Mouse (Mus musculus) kidney, embryonic 16.5 days (tissue): ENCODE data around the gene Etl4. TPM values are rescaled to one million over a fixed set of nuclear protein-coding genes. Genes with fewer than 3 reads are reported as not detected.

Source experiments
- ATAC-seq: fragments of 200-750 bp; cut with Nextera tagmentation; 2 replicates; pipeline ENCODE4 v1.8.0; 2017; ENCODE audit warnings: moderate TSS enrichment; ENCODE audit not compliant: low FRiP score, low TSS enrichment
- H3K27ac ChIP-seq: fragments of 300-500 bp; sonication (generic); 2 replicates; pipeline ENCODE4 v1.5.1; 2014; ENCODE audit warnings: low read length
- H3K27me3 ChIP-seq: fragments of 300-500 bp; sonication (generic); 2 replicates; pipeline ENCODE4 v1.6.1; 2014; ENCODE audit warnings: low read length, control low read depth, mixed read lengths; ENCODE audit not compliant: insufficient read depth
- H3K36me3 ChIP-seq: fragments of 300-500 bp; sonication (generic); 2 replicates; pipeline ENCODE4 v1.6.1; 2014; ENCODE audit warnings: low read length, control low read depth, mixed read lengths; ENCODE audit not compliant: insufficient read depth
- H3K4me1 ChIP-seq: fragments of 300-500 bp; sonication (generic); 2 replicates; pipeline ENCODE4 v1.6.1; 2014; ENCODE audit warnings: low read length, control low read depth, mixed read lengths; ENCODE audit not compliant: insufficient read depth
- H3K4me2 ChIP-seq: fragments of 300-500 bp; sonication (generic); replicated peaks from 2 replicates; pipeline ENCODE4 v1.6.1; 2014; ENCODE audit warnings: low read depth, low read length
- H3K4me3 ChIP-seq: fragments of 300-500 bp; sonication (generic); 2 replicates; pipeline ENCODE4 v1.5.1; 2014; ENCODE audit warnings: mild to moderate bottlenecking, low read length
- H3K9ac ChIP-seq: fragments of 300-500 bp; sonication (generic); replicated peaks from 2 replicates; pipeline ENCODE4 v1.6.1; 2014; ENCODE audit warnings: low read length
- H3K9me3 ChIP-seq: fragments of 300-500 bp; sonication (generic); 2 replicates; pipeline ENCODE4 v1.6.1; 2016; ENCODE audit warnings: low read length, control low read depth
- WGBS: fragments of 180-500 bp; shearing (Covaris S2); extraction: QIAGEN DNeasy Blood & Tissue Kit; methylation state at CpG from one replicate; pipeline ENCODE4 v1.1.7; 2014; 5-methylcytosine and 5-hydroxymethylcytosine counted together
- polyA plus RNA-seq: library from polyadenylated mRNA; unstranded; fragments of >200 nt; fragmentation: Nextera tagmentation; extraction: Ambion mirVana; gene quantifications from 2 replicates; pipeline ENCODE4 v1.2.1, GENCODE M21; 2015

Gene Etl4
- polyA plus RNA-seq, 1 experiment from 2014 or later = 56.8 TPM

DNA sequence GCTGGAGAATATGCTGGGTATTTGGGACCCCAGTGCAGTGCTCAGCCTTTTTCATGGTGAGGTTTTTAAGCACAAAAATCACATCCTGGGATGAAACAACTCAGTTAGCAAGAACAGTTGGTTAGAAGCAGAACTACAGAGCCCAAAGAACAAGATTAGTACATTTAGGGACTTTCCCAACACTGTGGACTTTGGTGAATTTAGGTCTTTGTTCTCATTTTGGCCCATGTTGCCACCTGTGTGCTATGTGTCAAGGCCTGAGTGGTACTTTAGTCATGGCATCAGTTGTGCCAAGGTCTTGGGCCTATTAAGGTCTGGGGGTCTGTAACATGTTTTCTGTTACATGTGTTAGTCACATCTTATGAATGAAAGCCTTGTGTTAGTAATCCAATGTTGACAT lies 679.1 kb downstream of the Etl4 start:
- Histone ChIP-seq H3K4me1 (no peaks in the 10 kb centered on the region), H3K9me3 (0 out of 2 replicates have a peak, but pooled peaks cover 6% of the 10 kb centered on the region), H3K27ac (no peak overlapping the region), H3K36me3 (peaks cover 11% of the 10 kb centered on the region; the same call in 1 of the 2 replicates), H3K4me3 (no peak overlapping the region), H3K27me3 (no peaks in the 10 kb centered on the region), H3K9ac (no peak overlapping the region), H3K4me2 (no peak overlapping the region)
- ATAC-seq = no peak

GRCm38 (mm10) chr2:20594129-20594528 lies 684.5 kb downstream of the Etl4 start:
- 65% methylated on average over 2 of the region's 2 CpGs for WGBS
- H3K4me2 ChIP-seq = no peak overlapping the region
- ATAC-seq = no peak

DNA sequence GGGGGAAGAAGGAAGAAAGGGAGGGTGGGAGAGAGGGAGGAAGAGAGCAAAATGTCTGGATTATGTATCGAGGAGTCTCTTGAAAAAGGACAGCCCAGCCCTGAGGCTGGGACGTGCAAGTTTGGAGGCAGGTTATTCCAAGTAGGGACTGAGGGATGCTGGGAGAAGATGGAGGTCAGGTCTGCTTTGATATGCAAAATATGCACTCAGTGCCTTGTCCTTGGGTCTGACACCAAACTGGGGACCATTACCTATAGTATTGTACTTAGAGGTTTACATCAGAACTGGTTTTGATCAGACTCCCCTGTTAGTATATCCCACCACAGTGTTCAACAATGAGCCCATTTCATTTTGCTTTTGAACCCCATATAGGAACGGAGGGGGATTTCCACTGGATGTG lies 685.4 kb downstream of the Etl4 start:
- H3K9ac ChIP-seq = no peak overlapping the region
- H3K36me3 ChIP-seq = no peaks in the 10 kb centered on the region

More at GRCm38 (mm10) chr2:20594129-20594528, 684.5 kb downstream of the Etl4 start:
- Histone ChIP-seq H3K4me1 (0 out of 2 replicates have a peak, but pooled peaks cover 6% of the 10 kb centered on the region), H3K27me3 (no peaks in the 10 kb centered on the region), H3K27ac (no peak overlapping the region), H3K4me3 (no peak overlapping the region), H3K36me3 (no peaks in the 10 kb centered on the region), H3K9ac (no peak overlapping the region), H3K9me3 (0 out of 2 replicates have a peak, but pooled peaks cover 2% of the 10 kb centered on the region)

GRCm38 (mm10) chr2:20596558-20596957 lies 687.0 kb downstream of the Etl4 start:
- no peak for ATAC-seq

More for the DNA sequence above, 685.4 kb downstream of the Etl4 start:
- 83% methylated on average over 3 of the region's 3 CpGs for WGBS
- H3K4me3 ChIP-seq = no peak overlapping the region
- 0 out of 2 replicates have a peak, but pooled peaks cover 6% of the 10 kb centered on the region for H3K4me1 ChIP-seq
- H3K4me2 ChIP-seq = no peak overlapping the region
- no peak overlapping the region for H3K27ac ChIP-seq
- no peaks in the 10 kb centered on the region for H3K27me3 ChIP-seq
- no peak for ATAC-seq
- H3K9me3 ChIP-seq = 0 out of 2 replicates have a peak, but pooled peaks cover 2% of the 10 kb centered on the region

DNA sequence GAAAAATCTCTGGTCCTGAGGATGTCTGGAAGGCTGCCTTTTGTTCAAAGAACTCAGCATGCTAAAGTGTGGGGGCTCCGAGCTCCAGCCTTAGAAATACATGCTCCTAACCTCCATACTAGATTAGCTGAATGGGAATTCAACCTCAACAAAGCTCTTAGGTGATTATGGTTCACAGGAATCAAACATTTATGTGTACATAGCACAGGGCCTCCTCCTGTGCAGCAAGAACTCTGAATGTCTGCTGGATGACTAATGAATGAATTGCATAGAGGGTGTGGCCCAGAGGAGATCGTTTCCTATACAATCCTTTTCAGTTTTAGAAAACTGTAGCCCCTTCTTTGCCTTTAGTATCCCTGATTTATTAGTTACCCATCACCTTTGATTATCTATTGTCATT lies 687.6 kb downstream of the Etl4 start:
- H3K9ac ChIP-seq = no peak overlapping the region
- H3K27ac ChIP-seq = no peak overlapping the region
- H3K4me1 ChIP-seq = 0 out of 2 replicates have a peak, but pooled peaks cover 6% of the 10 kb centered on the region
- WGBS = 65% methylated on average over 2 of the region's 2 CpGs
- H3K4me2 ChIP-seq = no peak overlapping the region
- H3K36me3 ChIP-seq = no peaks in the 10 kb centered on the region
- no peaks in the 10 kb centered on the region for H3K9me3 ChIP-seq
- no peak for ATAC-seq
- H3K4me3 ChIP-seq = no peak overlapping the region
- no peaks in the 10 kb centered on the region for H3K27me3 ChIP-seq

More at GRCm38 (mm10) chr2:20596558-20596957, 687.0 kb downstream of the Etl4 start:
- Histone ChIP-seq H3K36me3 (no peaks in the 10 kb centered on the region), H3K9ac (no peak overlapping the region), H3K9me3 (0 out of 2 replicates have a peak, but pooled peaks cover 2% of the 10 kb centered on the region), H3K4me1 (0 out of 2 replicates have a peak, but pooled peaks cover 6% of the 10 kb centered on the region), H3K27ac (no peak overlapping the region), H3K4me2 (no peak overlapping the region), H3K27me3 (no peaks in the 10 kb centered on the region), H3K4me3 (no peak overlapping the region)
- WGBS = 93% methylated on average over 3 of the region's 3 CpGs

DNA sequence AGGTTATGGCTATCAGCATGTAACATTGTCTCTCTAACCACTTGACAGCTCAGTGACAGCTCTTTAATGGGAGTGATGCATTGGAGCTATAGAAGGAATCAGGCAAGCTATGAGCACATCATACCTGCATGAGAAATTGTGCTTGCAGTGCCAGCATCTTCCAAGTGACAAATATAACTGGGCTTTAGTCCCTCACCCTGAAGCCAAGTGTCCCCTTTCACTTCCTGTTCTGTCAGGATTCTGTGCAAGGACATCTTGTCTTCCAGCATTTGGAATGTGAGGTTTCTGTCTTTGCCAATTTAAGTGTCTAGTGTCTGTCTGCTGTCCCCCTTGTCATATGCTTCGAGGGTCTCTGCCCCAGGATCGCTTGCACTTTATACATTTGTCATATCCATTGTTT lies 693.1 kb downstream of the Etl4 start:
- Histone ChIP-seq H3K9ac (no peak overlapping the region), H3K4me2 (no peak overlapping the region), H3K4me1 (no peaks in the 10 kb centered on the region), H3K36me3 (no peaks in the 10 kb centered on the region), H3K4me3 (no peak overlapping the region), H3K27ac (no peak overlapping the region), H3K27me3 (no peaks in the 10 kb centered on the region), H3K9me3 (no peaks in the 10 kb centered on the region)
- no peak for ATAC-seq
- WGBS = 84% methylated on average over 2 of the region's 2 CpGs

GRCm38 (mm10) chr2:20603536-20603935 lies 694.0 kb downstream of the Etl4 start:
- 71% methylated on average over 6 of the region's 6 CpGs for WGBS
- no peak overlapping the region for H3K27ac ChIP-seq
- no peaks in the 10 kb centered on the region for H3K4me1 ChIP-seq
- no peaks in the 10 kb centered on the region for H3K9me3 ChIP-seq
- no peak for ATAC-seq
- no peak overlapping the region for H3K4me2 ChIP-seq
- no peak overlapping the region for H3K9ac ChIP-seq
- H3K36me3 ChIP-seq = no peaks in the 10 kb centered on the region
- H3K4me3 ChIP-seq = no peak overlapping the region
- no peaks in the 10 kb centered on the region for H3K27me3 ChIP-seq

DNA sequence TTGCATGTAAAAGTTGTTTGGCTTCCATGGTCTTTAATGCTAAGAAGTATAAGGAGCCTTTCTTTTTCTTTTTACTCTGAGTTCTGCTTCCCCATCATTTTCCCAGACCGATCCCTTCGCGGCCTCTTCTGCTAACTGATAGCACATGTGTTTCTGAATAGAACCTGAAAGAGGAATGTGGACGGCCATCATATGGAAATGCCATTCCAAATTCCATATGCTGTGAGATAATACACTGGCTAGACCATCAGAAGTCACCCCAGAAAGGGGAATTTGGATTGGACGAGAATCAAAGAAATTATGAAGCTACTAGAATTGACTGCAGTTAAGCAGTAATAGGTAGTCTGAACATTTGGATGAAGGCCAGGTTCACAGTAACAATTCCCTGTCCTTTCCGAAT lies 694.4 kb downstream of the Etl4 start:
- no peak overlapping the region for H3K9ac ChIP-seq
- H3K27me3 ChIP-seq = no peaks in the 10 kb centered on the region
- H3K4me2 ChIP-seq = no peak overlapping the region
- H3K27ac ChIP-seq = no peak overlapping the region
- ATAC-seq = no peak
- no peak overlapping the region for H3K4me3 ChIP-seq
- no peaks in the 10 kb centered on the region for H3K4me1 ChIP-seq
- no peaks in the 10 kb centered on the region for H3K36me3 ChIP-seq
- 83% methylated on average over 6 of the region's 6 CpGs for WGBS
- H3K9me3 ChIP-seq = no peaks in the 10 kb centered on the region

GRCm38 (mm10) chr2:20609203-20609602 lies 699.6 kb downstream of the Etl4 start:
- Histone ChIP-seq H3K36me3 (peaks cover 3% of the 10 kb centered on the region; the same call in 1 of the 2 replicates), H3K27me3 (no peaks in the 10 kb centered on the region), H3K9me3 (no peaks in the 10 kb centered on the region), H3K9ac (no peak overlapping the region), H3K4me1 (no peaks in the 10 kb centered on the region), H3K27ac (no peak overlapping the region), H3K4me3 (no peak overlapping the region), H3K4me2 (no peak overlapping the region)
- ATAC-seq = no peak
- WGBS = 87% methylated on average over 8 of the region's 8 CpGs

- no peak overlapping the region for H3K9ac ChIP-seq
- H3K27ac ChIP-seq = no peak overlapping the region
- no peak for ATAC-seq
- H3K36me3 ChIP-seq = peaks cover under 1% of the 10 kb centered on the region; the same call in 1 of the 2 replicates
- H3K27me3 ChIP-seq = no peaks in the 10 kb centered on the region
- no peaks in the 10 kb centered on the region for H3K4me1 ChIP-seq
- no peaks in the 10 kb centered on the region for H3K9me3 ChIP-seq
- no peak overlapping the region for H3K4me2 ChIP-seq
- H3K4me3 ChIP-seq = no peak overlapping the region
- 70% methylated on average over 1 of the region's 1 CpGs for WGBS
Observed at GRCm38 (mm10) chr2:20615948-20616347, 706.4 kb downstream of the Etl4 start.
